Mouse (Mus musculus) erythroblast, embryonic 14.5 days (primary cell): Measurements from ENCODE around the gene 1700013F07Rik.

Experiments
- GATA1 ChIP-seq: IDR thresholded peaks from 2 replicates; pipeline ENCODE4 v1.6.1; 2012; ENCODE audit warnings: low read length, inconsistent platforms, mixed read lengths
- TAL1 ChIP-seq: IDR thresholded peaks from 3 replicates; pipeline ENCODE4 v1.6.1; 2012; ENCODE audit warnings: low read length, inconsistent platforms, mixed read lengths

GRCm38 (mm10) chr3:108554587-108555312, 20.8 kb downstream of the 1700013F07Rik start:
- TF ChIP-seq TAL1 (no peak), GATA1 (no peak)
